Mouse (Mus musculus) heart, embryonic 11.5 days (tissue): ENCODE results near the gene Mfsd13b. TPM values are rescaled to one million over a fixed set of nuclear protein-coding genes. Genes with fewer than 3 reads are reported as not detected.

Source experiments
- polyA plus RNA-seq: library from polyadenylated mRNA; unstranded; fragments of >200 nt; fragmentation: Nextera tagmentation; extraction: Ambion mirVana; gene quantifications from 2 replicates; pipeline ENCODE4 v1.2.1, GENCODE M21; 2014

The Mfsd13b gene
- polyA plus RNA-seq, 1 experiment from 2014 or later: 0.19 TPM

Other genes with a start within 250 kb of the Mfsd13b start
- 0.59 and 0.84 TPM in 2 replicates for gene Vwa3a, start 243.2 kb upstream of the Mfsd13b start, polyA plus RNA-seq
- not detected in 2 replicates for gene Gm5737, start 170.1 kb upstream of the Mfsd13b start, polyA plus RNA-seq
- gene Eef2k, start 139.7 kb upstream of the Mfsd13b start, polyA plus RNA-seq: 5.0 and 7.9 TPM in 2 replicates
- gene Polr3e, start 64.8 kb upstream of the Mfsd13b start, polyA plus RNA-seq: 15.0 and 15.6 TPM in 2 replicates
- gene Cdr2, start 197 bp upstream of the Mfsd13b start, polyA plus RNA-seq: 14.8 and 15.6 TPM in 2 replicates
- gene Mettl9, start 51.9 kb downstream of the Mfsd13b start, polyA plus RNA-seq: 117 and 124 TPM in 2 replicates
- 0.87 TPM in 2 replicates for gene Igsf6, start 92.1 kb downstream of the Mfsd13b start, polyA plus RNA-seq
- gene Otoa, start 99.1 kb downstream of the Mfsd13b start, polyA plus RNA-seq: not detected in 2 replicates